Mouse (Mus musculus): ENCODE results near the gene Mmp15. TPM values are rescaled to one million over a fixed set of nuclear protein-coding genes. Genes with fewer than 3 reads are reported as not detected.

Gene Mmp15
- polyA plus RNA-seq, 1 experiment from 2014 or later: 30.1 TPM

DNA sequence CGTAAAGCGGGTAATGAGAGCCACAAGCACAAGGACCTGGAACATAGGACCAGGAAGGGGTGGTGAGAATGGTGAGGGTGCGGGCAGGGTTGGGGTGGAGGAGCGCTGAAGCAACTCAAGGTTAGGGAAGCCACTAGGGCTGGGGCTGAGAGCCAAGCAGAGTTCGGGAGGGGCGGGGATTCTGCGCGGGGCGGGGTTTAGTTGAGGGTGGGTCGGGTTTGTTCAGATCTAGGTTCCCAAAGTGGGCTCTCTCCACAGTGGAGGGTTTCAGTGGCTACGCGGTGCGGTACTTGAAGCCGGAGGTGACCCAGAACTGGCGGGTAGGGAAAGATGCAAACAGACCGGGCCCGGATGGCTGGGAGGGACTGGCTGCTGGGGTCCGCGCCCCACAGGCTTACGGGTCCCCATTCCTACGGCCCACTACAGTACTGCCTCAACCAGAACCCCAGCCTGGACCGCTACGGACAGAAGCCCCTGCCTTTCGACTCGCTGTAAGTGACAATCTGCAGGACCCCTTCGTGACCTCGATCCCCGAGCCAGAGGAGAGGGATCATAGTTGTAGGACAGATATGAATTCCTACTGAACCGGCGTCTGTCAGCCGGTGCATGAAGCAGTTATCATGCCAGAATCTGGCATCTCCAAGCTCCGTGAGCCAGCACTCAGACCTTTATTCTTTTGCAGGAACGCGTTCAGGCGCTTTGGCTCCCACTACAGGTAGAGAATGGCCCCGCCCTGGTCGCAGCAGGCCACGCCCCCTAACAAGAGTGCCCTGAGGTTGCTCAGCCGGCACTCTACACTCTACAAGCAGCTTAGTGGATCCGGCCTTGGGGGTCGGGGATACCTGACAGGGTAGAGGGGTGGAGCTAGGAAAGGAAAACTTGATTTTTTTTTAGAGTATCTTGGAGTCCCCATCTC is 31.6 kb upstream of the Mmp15 start:
- Histone ChIP-seq H3K4me2 (ENCODE audit: low read depth, low read length) (peak overlapping the region; percentile 88), H3K9ac (ENCODE audit: low read length) (peak overlapping the region; percentile 60), H3K36me3 (ENCODE audit: control insufficient read depth, insufficient read depth) (peaks cover 10% of the 10 kb centered on the region), H3K9me3 (replicated peaks; ENCODE audit: control insufficient read depth, low read length) (no peaks in the 10 kb centered on the region), H3K4me3 (ENCODE audit: low read length) (peak overlapping the region; percentile 54), H3K27me3 (ENCODE audit: control insufficient read depth, insufficient read depth, low read length) (no peaks in the 10 kb centered on the region), H3K4me1 (ENCODE audit: control insufficient read depth, insufficient read depth, low read length) (peaks cover 13% of the 10 kb centered on the region; the same call in 1 of the 2 replicates), H3K27ac (ENCODE audit: low read length) (no peak overlapping the region)
- 3% methylated on average over 41 of the region's 41 CpGs for WGBS
- peak; percentile 63 for ATAC-seq (replicated peaks; ENCODE audit: extremely low read depth, insufficient read depth, low FRiP score)

GRCm38 (mm10) chr8:95323201-95323600 is 28.9 kb upstream of the Mmp15 start:
- no peak overlapping the region for H3K4me2 ChIP-seq (ENCODE audit: low read depth, low read length)
- no peak overlapping the region for H3K9ac ChIP-seq (ENCODE audit: low read length)
- 70% methylated on average over 3 of the region's 3 CpGs for WGBS
- H3K27ac ChIP-seq (ENCODE audit: low read length): no peak overlapping the region
- H3K4me3 ChIP-seq (ENCODE audit: low read length): no peak overlapping the region
- ATAC-seq (replicated peaks; ENCODE audit: extremely low read depth, insufficient read depth, low FRiP score): no peak
- H3K36me3 ChIP-seq (ENCODE audit: control insufficient read depth, insufficient read depth): peaks cover 29% of the 10 kb centered on the region
- H3K4me1 ChIP-seq (ENCODE audit: control insufficient read depth, insufficient read depth, low read length): peaks cover 14% of the 10 kb centered on the region; the same call in 1 of the 2 replicates
- no peaks in the 10 kb centered on the region for H3K9me3 ChIP-seq (replicated peaks; ENCODE audit: control insufficient read depth, low read length)
- H3K27me3 ChIP-seq (ENCODE audit: control insufficient read depth, insufficient read depth, low read length): no peaks in the 10 kb centered on the region

- no peak overlapping the region for H3K4me2 ChIP-seq (ENCODE audit: low read depth, low read length)
- no peak for ATAC-seq (replicated peaks; ENCODE audit: extremely low read depth, insufficient read depth, low FRiP score)
- no peak overlapping the region for H3K4me3 ChIP-seq (ENCODE audit: low read length)
- no peak overlapping the region for H3K9ac ChIP-seq (ENCODE audit: low read length)
- H3K27me3 ChIP-seq (ENCODE audit: control insufficient read depth, insufficient read depth, low read length): no peaks in the 10 kb centered on the region
- H3K4me1 ChIP-seq (ENCODE audit: control insufficient read depth, insufficient read depth, low read length): peaks cover 14% of the 10 kb centered on the region; the same call in 1 of the 2 replicates
- no peaks in the 10 kb centered on the region for H3K9me3 ChIP-seq (replicated peaks; ENCODE audit: control insufficient read depth, low read length)
- H3K27ac ChIP-seq (ENCODE audit: low read length): no peak overlapping the region
- peaks cover 44% of the 10 kb centered on the region for H3K36me3 ChIP-seq (ENCODE audit: control insufficient read depth, insufficient read depth)
- WGBS: 44% methylated on average over 5 of the region's 5 CpGs
Observed at GRCm38 (mm10) chr8:95324646-95325045, 27.4 kb upstream of the Mmp15 start.

DNA sequence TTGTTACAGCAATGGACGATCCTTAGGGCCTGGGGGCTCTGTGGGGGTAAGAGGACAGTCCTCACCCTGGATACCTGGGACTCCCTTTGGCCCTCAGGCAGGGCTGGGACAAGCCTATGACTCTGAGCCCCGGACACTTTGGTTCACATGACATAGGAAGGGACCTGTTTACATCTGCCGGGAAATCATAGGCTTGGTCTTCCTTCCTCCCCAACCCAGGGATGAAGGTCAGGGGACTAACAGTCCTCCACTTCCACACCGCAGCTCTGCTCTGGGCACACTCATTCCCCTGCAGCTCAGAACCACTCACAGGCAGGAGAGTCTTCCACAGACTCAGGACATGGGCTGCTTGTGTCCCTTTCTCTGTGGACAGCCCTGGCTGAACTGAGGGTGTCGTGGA is 25.2 kb upstream of the Mmp15 start:
- H3K27ac ChIP-seq (ENCODE audit: low read length): no peak overlapping the region
- peaks cover 18% of the 10 kb centered on the region for H3K4me1 ChIP-seq (ENCODE audit: control insufficient read depth, insufficient read depth, low read length)
- WGBS: 81% methylated on average over 5 of the region's 5 CpGs
- no peak for ATAC-seq (replicated peaks; ENCODE audit: extremely low read depth, insufficient read depth, low FRiP score)
- peaks cover 45% of the 10 kb centered on the region for H3K36me3 ChIP-seq (ENCODE audit: control insufficient read depth, insufficient read depth)
- H3K27me3 ChIP-seq (ENCODE audit: control insufficient read depth, insufficient read depth, low read length): no peaks in the 10 kb centered on the region
- no peaks in the 10 kb centered on the region for H3K9me3 ChIP-seq (replicated peaks; ENCODE audit: control insufficient read depth, low read length)
- H3K9ac ChIP-seq (ENCODE audit: low read length): no peak overlapping the region
- no peak overlapping the region for H3K4me2 ChIP-seq (ENCODE audit: low read depth, low read length)
- H3K4me3 ChIP-seq (ENCODE audit: low read length): no peak overlapping the region

- Histone ChIP-seq H3K4me3 (ENCODE audit: low read length) (no peak overlapping the region), H3K27me3 (ENCODE audit: control insufficient read depth, insufficient read depth, low read length) (no peaks in the 10 kb centered on the region), H3K27ac (ENCODE audit: low read length) (no peak overlapping the region), H3K36me3 (ENCODE audit: control insufficient read depth, insufficient read depth) (peaks cover 45% of the 10 kb centered on the region), H3K4me1 (ENCODE audit: control insufficient read depth, insufficient read depth, low read length) (peaks cover 22% of the 10 kb centered on the region), H3K9ac (ENCODE audit: low read length) (no peak overlapping the region), H3K9me3 (replicated peaks; ENCODE audit: control insufficient read depth, low read length) (no peaks in the 10 kb centered on the region), H3K4me2 (ENCODE audit: low read depth, low read length) (no peak overlapping the region)
- 85% methylated on average over 46 of the region's 46 CpGs for WGBS
- no peak for ATAC-seq (replicated peaks; ENCODE audit: extremely low read depth, insufficient read depth, low FRiP score)
Observed at GRCm38 (mm10) chr8:95327866-95328465, 24.1 kb upstream of the Mmp15 start.

- Histone ChIP-seq H3K9ac (ENCODE audit: low read length) (peak overlapping the region; percentile 98), H3K4me1 (ENCODE audit: control insufficient read depth, insufficient read depth, low read length) (peaks cover 17% of the 10 kb centered on the region), H3K4me2 (ENCODE audit: low read depth, low read length) (peak overlapping the region; percentile 90), H3K27ac (ENCODE audit: low read length) (peak overlapping the region; percentile 99), H3K36me3 (ENCODE audit: control insufficient read depth, insufficient read depth) (peaks cover 48% of the 10 kb centered on the region), H3K9me3 (replicated peaks; ENCODE audit: control insufficient read depth, low read length) (peaks cover 3% of the 10 kb centered on the region; the same call in 1 of the 2 replicates), H3K4me3 (ENCODE audit: low read length) (peak overlapping the region; percentile 94), H3K27me3 (ENCODE audit: control insufficient read depth, insufficient read depth, low read length) (no peaks in the 10 kb centered on the region)
- 44% methylated on average over 1 of the region's 1 CpGs for WGBS
- no peak for ATAC-seq (replicated peaks; ENCODE audit: extremely low read depth, insufficient read depth, low FRiP score)
Observed at GRCm38 (mm10) chr8:95330367-95330766, 21.7 kb upstream of the Mmp15 start.

GRCm38 (mm10) chr8:95331156-95331719 is 20.8 kb upstream of the Mmp15 start:
- peak; percentile 15; the same call in 1 of the 2 replicates for ATAC-seq (replicated peaks; ENCODE audit: extremely low read depth, insufficient read depth, low FRiP score)

DNA sequence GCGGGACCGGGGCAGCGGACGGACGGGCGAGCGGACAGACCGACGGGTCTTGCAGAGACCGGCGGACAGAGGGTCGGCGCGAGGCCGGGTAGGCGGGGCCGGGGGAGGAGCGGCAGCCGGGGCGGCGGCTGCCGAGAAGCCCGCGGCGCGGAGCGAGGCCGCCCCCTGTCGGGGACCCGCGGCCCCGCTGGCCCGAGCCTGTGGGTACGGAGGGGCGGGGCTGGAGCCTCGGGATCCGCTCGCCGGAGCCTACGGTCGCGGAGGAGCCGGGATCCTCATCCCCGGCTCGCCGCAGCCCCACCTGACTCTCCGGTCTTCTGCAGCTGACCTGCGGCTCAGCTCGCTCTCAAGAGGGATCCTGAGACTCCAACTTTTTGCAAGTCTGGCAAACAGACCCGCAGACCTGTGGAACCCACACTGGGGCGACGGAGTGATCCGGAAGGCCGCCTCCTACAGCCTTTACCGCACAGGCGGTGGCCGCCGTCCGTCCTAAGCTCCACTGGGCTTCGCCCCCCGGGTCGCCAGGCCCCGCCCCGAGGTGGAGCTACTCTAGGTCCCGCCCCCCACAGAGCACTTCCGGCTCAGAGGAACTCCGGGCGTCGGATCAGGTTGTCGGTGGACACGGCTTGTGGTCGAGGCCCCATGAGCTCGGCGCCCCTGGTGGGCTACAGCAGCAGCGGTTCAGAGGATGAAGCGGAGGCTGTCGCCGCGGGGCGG is 20.2 kb upstream of the Mmp15 start, which contains the start of the genes Zfp319 and Usb1:
Gene Zfp319 (minus strand): TSS at position 231 of the 717 bp plus-strand sequence.
Gene Usb1 (plus strand): TSS at position 565 of the 717 bp plus-strand sequence.
- peak within 1 kb of the TSS; percentile 94 for H3K4me3 ChIP-seq (ENCODE audit: low read length)
- ATAC-seq (replicated peaks; ENCODE audit: extremely low read depth, insufficient read depth, low FRiP score): peak; percentile 96
- H3K9me3 ChIP-seq (replicated peaks; ENCODE audit: control insufficient read depth, low read length): peaks cover 3% of the 10 kb centered on the region; the same call in 1 of the 2 replicates
- peak within 1 kb of the TSS; percentile 90 for H3K4me2 ChIP-seq (ENCODE audit: low read depth, low read length)
- H3K36me3 ChIP-seq (ENCODE audit: control insufficient read depth, insufficient read depth): peaks cover 38% of the 10 kb centered on the region
- peaks cover 16% of the 10 kb centered on the region for H3K4me1 ChIP-seq (ENCODE audit: control insufficient read depth, insufficient read depth, low read length)
- H3K27ac ChIP-seq (ENCODE audit: low read length): peak within 1 kb of the TSS; percentile 99
- H3K27me3 ChIP-seq (ENCODE audit: control insufficient read depth, insufficient read depth, low read length): no peaks in the 10 kb centered on the region
- WGBS: under 1% methylated on average over 75 of the region's 80 CpGs
- H3K9ac ChIP-seq (ENCODE audit: low read length): peak within 1 kb of the TSS; percentile 98

More at GRCm38 (mm10) chr8:95331156-95331719, 20.8 kb upstream of the Mmp15 start:
- Histone ChIP-seq H3K4me2 (ENCODE audit: low read depth, low read length) (peak overlapping the region; percentile 90), H3K36me3 (ENCODE audit: control insufficient read depth, insufficient read depth) (peaks cover 40% of the 10 kb centered on the region), H3K27ac (ENCODE audit: low read length) (peak overlapping the region; percentile 99), H3K4me3 (ENCODE audit: low read length) (peak overlapping the region; percentile 94), H3K9me3 (replicated peaks; ENCODE audit: control insufficient read depth, low read length) (peaks cover 3% of the 10 kb centered on the region; the same call in 1 of the 2 replicates), H3K27me3 (ENCODE audit: control insufficient read depth, insufficient read depth, low read length) (no peaks in the 10 kb centered on the region), H3K9ac (ENCODE audit: low read length) (peak overlapping the region; percentile 98), H3K4me1 (ENCODE audit: control insufficient read depth, insufficient read depth, low read length) (peaks cover 16% of the 10 kb centered on the region)
- under 1% methylated on average over 38 of the region's 38 CpGs for WGBS

Data from heart, embryonic 16.5 days (tissue).